Mouse (Mus musculus): Measurements from ENCODE around the gene Cidec. TPM values are rescaled to one million over a fixed set of nuclear protein-coding genes. Genes with fewer than 3 reads are reported as not detected.

Cidec gene
- polyA plus RNA-seq, 1 experiment from 2014 or later = not detected

GRCm38 (mm10) chr6:113469432-113469831 lies 33.9 kb upstream of the Cidec start:
- Histone ChIP-seq H3K4me2 (replicated peaks) (peak overlapping the region; percentile 72), H3K9me3 (no peaks in the 10 kb centered on the region), H3K27ac (no peak overlapping the region; the same call in 1 of the 2 replicates), H3K4me3 (peak overlapping the region; percentile 46), H3K9ac (peak overlapping the region; percentile 60), H3K4me1 (peaks cover 30% of the 10 kb centered on the region), H3K36me3 (no peaks in the 10 kb centered on the region), H3K27me3 (peaks cover 52% of the 10 kb centered on the region)
- WGBS = 2% methylated on average over 30 of the region's 31 CpGs
- peak; percentile 68 for ATAC-seq (ENCODE audit: low FRiP score, low read depth)

- Histone ChIP-seq H3K9ac (peak overlapping the region; percentile 60), H3K9me3 (no peaks in the 10 kb centered on the region), H3K36me3 (no peaks in the 10 kb centered on the region), H3K4me1 (peaks cover 30% of the 10 kb centered on the region), H3K27me3 (peaks cover 52% of the 10 kb centered on the region), H3K4me2 (replicated peaks) (peak overlapping the region; percentile 72), H3K27ac (no peak overlapping the region), H3K4me3 (peak overlapping the region; percentile 46)
- WGBS = 7% methylated on average over 9 of the region's 9 CpGs
- ATAC-seq (ENCODE audit: low FRiP score, low read depth) = peak; percentile 71; the same call in 1 of the 2 replicates
These were observed 33.5 kb upstream of the Cidec start for GRCm38 (mm10) chr6:113469021-113469420.

- no peak overlapping the region for H3K9ac ChIP-seq
- H3K27me3 ChIP-seq = peaks cover 52% of the 10 kb centered on the region
- H3K4me3 ChIP-seq = no peak overlapping the region
These were observed 33.0 kb upstream of the Cidec start for GRCm38 (mm10) chr6:113468512-113468911.

GRCm38 (mm10) chr6:113465602-113466001 lies 30.0 kb upstream of the Cidec start:
- H3K36me3 ChIP-seq = no peaks in the 10 kb centered on the region
- peaks cover 13% of the 10 kb centered on the region for H3K4me1 ChIP-seq
- no peak overlapping the region for H3K4me3 ChIP-seq
- H3K4me2 ChIP-seq (replicated peaks) = no peak overlapping the region
- 64% methylated on average over 5 of the region's 5 CpGs for WGBS
- no peak overlapping the region for H3K9ac ChIP-seq
- H3K9me3 ChIP-seq = no peaks in the 10 kb centered on the region
- H3K27ac ChIP-seq = no peak overlapping the region
- no peak for ATAC-seq (ENCODE audit: low FRiP score, low read depth)
- peaks cover 32% of the 10 kb centered on the region for H3K27me3 ChIP-seq

More at GRCm38 (mm10) chr6:113468512-113468911, 33.0 kb upstream of the Cidec start:
- Histone ChIP-seq H3K9me3 (no peaks in the 10 kb centered on the region), H3K4me2 (replicated peaks) (peak overlapping the region; percentile 72), H3K36me3 (no peaks in the 10 kb centered on the region), H3K27ac (no peak overlapping the region), H3K4me1 (peaks cover 30% of the 10 kb centered on the region)
- whole genome bisulfite sequencing = 58% methylated on average over 3 of the region's 3 CpGs
- no peak for ATAC-seq (ENCODE audit: low FRiP score, low read depth)

- no peaks in the 10 kb centered on the region for H3K36me3 ChIP-seq
- H3K4me1 ChIP-seq = peaks cover 5% of the 10 kb centered on the region
- no peak overlapping the region for H3K27ac ChIP-seq
- no peak for ATAC-seq (ENCODE audit: low FRiP score, low read depth)
- WGBS = 67% methylated on average over 7 of the region's 7 CpGs
- no peak overlapping the region for H3K9ac ChIP-seq
- H3K27me3 ChIP-seq = peaks cover 17% of the 10 kb centered on the region; the same call in 1 of the 2 replicates
- H3K4me3 ChIP-seq = no peak overlapping the region
- no peak overlapping the region for H3K4me2 ChIP-seq (replicated peaks)
- H3K9me3 ChIP-seq = no peaks in the 10 kb centered on the region
These were observed 28.5 kb upstream of the Cidec start for GRCm38 (mm10) chr6:113464040-113464439.

DNA sequence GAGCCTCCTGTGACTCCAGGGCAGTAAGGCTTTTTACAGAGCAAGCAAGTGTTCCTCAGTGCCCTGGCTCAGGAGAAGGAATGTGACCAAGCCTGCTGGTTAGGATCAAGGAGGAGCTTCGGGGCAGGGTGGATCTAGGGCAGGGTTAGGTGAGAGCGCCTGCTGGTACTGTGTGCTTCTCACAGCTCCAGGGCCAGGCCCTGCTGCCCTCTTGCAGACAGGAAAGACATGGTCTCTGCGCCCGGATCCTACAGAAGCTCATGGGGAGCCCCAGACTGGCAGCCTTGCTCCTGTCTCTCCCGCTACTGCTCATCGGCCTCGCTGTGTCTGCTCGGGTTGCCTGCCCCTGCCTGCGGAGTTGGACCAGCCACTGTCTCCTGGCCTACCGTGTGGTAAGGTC lies 23.1 kb upstream of the Cidec start:
- Histone ChIP-seq H3K4me1 (no peaks in the 10 kb centered on the region), H3K9me3 (no peaks in the 10 kb centered on the region), H3K36me3 (no peaks in the 10 kb centered on the region), H3K4me2 (replicated peaks) (peak overlapping the region; percentile 26), H3K27ac (no peak overlapping the region), H3K4me3 (no peak overlapping the region), H3K9ac (0 out of 2 replicates have a peak overlapping the region, but pooled peaks have one; percentile 35), H3K27me3 (no peaks in the 10 kb centered on the region)
- ATAC-seq (ENCODE audit: low FRiP score, low read depth) = no peak
- WGBS = 47% methylated on average over 10 of the region's 10 CpGs

- H3K9me3 ChIP-seq = no peaks in the 10 kb centered on the region
- no peak for ATAC-seq (ENCODE audit: low FRiP score, low read depth)
- 62% methylated on average over 9 of the region's 10 CpGs for WGBS
- no peak within 1 kb of the TSS for H3K27ac ChIP-seq
- H3K4me2 ChIP-seq (replicated peaks) = peak within 1 kb of the TSS; percentile 26
- no peaks in the 10 kb centered on the region for H3K36me3 ChIP-seq
- H3K4me3 ChIP-seq = no peak within 1 kb of the TSS
- no peaks in the 10 kb centered on the region for H3K27me3 ChIP-seq
- 0 out of 2 replicates have a peak within 1 kb of the TSS, but pooled peaks have one; percentile 35 for H3K9ac ChIP-seq
- no peaks in the 10 kb centered on the region for H3K4me1 ChIP-seq
These were observed 22.5 kb upstream of the Cidec start, which contains the start of gene Il17re for GRCm38 (mm10) chr6:113457952-113458534. TSS of gene Il17re (plus strand) at chr6:113458484.

GRCm38 (mm10) chr6:113455007-113455406 lies 19.4 kb upstream of the Cidec start:
- WGBS = 66% methylated on average over 5 of the region's 5 CpGs

GRCm38 (mm10) chr6:113451839-113452238 lies 16.3 kb upstream of the Cidec start:
- 0 out of 2 replicates have a peak, but pooled peaks cover 5% of the 10 kb centered on the region for H3K4me1 ChIP-seq
- H3K4me2 ChIP-seq (replicated peaks) = no peak overlapping the region
- no peaks in the 10 kb centered on the region for H3K27me3 ChIP-seq
- H3K9ac ChIP-seq = no peak overlapping the region
- H3K4me3 ChIP-seq = no peak overlapping the region
- H3K36me3 ChIP-seq = peaks cover 23% of the 10 kb centered on the region
- peak; percentile 61; the same call in 1 of the 2 replicates for ATAC-seq (ENCODE audit: low FRiP score, low read depth)
- 83% methylated on average over 2 of the region's 2 CpGs for WGBS
- H3K9me3 ChIP-seq = no peaks in the 10 kb centered on the region
- H3K27ac ChIP-seq = no peak overlapping the region

More at GRCm38 (mm10) chr6:113455007-113455406, 19.4 kb upstream of the Cidec start:
- H3K36me3 ChIP-seq = no peaks in the 10 kb centered on the region
- H3K9ac ChIP-seq = no peak overlapping the region
- H3K9me3 ChIP-seq = no peaks in the 10 kb centered on the region
- H3K27ac ChIP-seq = no peak overlapping the region
- no peak overlapping the region for H3K4me2 ChIP-seq (replicated peaks)
- no peak overlapping the region for H3K4me3 ChIP-seq
- H3K27me3 ChIP-seq = no peaks in the 10 kb centered on the region
- ATAC-seq (ENCODE audit: low FRiP score, low read depth) = no peak
- H3K4me1 ChIP-seq = 0 out of 2 replicates have a peak, but pooled peaks cover 5% of the 10 kb centered on the region

DNA sequence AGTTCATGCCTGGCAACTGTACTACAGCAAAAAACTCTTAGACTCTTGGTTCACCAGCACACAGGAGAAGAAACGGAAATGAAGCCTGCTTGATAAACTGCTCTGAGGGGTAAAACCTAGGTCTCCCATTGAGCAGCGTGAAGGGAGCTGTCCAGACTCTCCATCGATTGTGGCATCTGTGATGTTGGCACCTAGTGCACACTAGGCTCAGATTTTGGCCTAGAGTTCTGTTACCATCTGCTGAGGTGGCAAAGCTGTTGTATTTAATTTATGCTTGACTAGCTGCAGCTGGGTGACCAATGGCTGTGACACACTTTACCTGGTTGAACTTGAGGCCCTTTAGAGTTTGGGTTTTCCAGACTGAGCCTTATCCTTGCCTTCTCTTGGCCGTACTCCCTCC lies 12.1 kb upstream of the Cidec start:
- Histone ChIP-seq H3K27ac (no peak overlapping the region), H3K27me3 (no peaks in the 10 kb centered on the region), H3K4me1 (peaks cover 13% of the 10 kb centered on the region), H3K36me3 (peaks cover 36% of the 10 kb centered on the region), H3K4me3 (no peak overlapping the region), H3K9ac (no peak overlapping the region), H3K4me2 (replicated peaks) (no peak overlapping the region), H3K9me3 (no peaks in the 10 kb centered on the region)
- WGBS = 94% methylated on average over 4 of the region's 4 CpGs
- no peak for ATAC-seq (ENCODE audit: low FRiP score, low read depth)

DNA sequence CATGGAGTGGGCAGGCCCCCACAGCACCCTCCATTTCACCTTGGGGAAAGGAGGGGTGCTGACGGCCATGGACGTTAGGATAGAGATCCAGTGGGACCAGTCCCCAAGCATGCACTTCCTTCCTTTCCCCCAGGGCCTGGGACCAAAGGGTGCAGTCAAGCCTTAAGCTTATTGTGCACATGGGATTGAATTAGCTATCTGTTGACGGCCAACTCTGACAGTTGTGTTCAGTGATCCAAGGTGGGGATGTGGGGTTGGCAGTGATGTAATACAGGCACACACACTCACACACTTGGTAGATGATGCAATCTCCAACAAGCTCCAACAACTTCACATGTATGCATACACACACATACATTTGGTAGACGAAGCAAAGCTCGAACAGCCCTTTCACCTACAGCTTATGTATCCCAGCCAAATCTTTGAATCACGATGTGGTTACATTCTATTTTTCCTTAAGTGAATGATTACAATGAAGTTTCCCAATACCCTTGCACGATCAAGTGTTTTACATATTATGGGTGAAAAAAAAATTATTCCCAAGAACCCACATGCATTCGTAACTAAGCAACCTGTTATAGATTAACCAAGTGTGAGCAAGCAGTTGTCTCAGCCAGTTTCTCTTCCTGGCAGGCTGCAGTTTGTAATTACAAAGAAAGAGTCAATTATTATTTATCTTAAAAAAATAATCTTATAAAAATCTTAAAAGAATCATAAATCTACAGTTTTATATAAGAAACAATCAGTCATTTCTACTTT lies 8.8 kb upstream of the Cidec start:
- H3K9me3 ChIP-seq = no peaks in the 10 kb centered on the region
- peaks cover 36% of the 10 kb centered on the region for H3K36me3 ChIP-seq
- ATAC-seq (ENCODE audit: low FRiP score, low read depth) = no peak
- no peak overlapping the region for H3K4me3 ChIP-seq
- WGBS = 88% methylated on average over 8 of the region's 8 CpGs
- no peak overlapping the region for H3K27ac ChIP-seq
- H3K27me3 ChIP-seq = no peaks in the 10 kb centered on the region
- H3K4me1 ChIP-seq = peaks cover 8% of the 10 kb centered on the region
- no peak overlapping the region for H3K9ac ChIP-seq
- H3K4me2 ChIP-seq (replicated peaks) = no peak overlapping the region

GRCm38 (mm10) chr6:113443091-113443490 lies 7.5 kb upstream of the Cidec start:
- Histone ChIP-seq H3K4me2 (replicated peaks) (peak overlapping the region; percentile 87), H3K4me1 (peaks cover 8% of the 10 kb centered on the region), H3K9me3 (no peaks in the 10 kb centered on the region), H3K4me3 (peak overlapping the region; percentile 98), H3K27ac (0 out of 2 replicates have a peak overlapping the region, but pooled peaks have one; percentile 70), H3K9ac (peak overlapping the region; percentile 97), H3K27me3 (no peaks in the 10 kb centered on the region), H3K36me3 (peaks cover 25% of the 10 kb centered on the region)
- 47% methylated on average over 12 of the region's 12 CpGs for WGBS
- ATAC-seq (ENCODE audit: low FRiP score, low read depth) = no peak
